Mouse (Mus musculus): ENCODE measurements around the gene Pard3b. TPM values are rescaled to one million over a fixed set of nuclear protein-coding genes. Genes with fewer than 3 reads are reported as not detected.

The Pard3b gene
- total and polyA plus RNA-seq, 2 experiments from 2014 or later = 4.4 to 6.1 TPM

- TF ChIP-seq CTCF (IDR thresholded peaks at IDR 0.05; ENCODE audit: low read depth) = no peak
- H3K27ac ChIP-seq (ENCODE audit: low read depth, low read length) = no peak overlapping the region
- 96% methylated on average over 2 of the region's 2 CpGs for WGBS
- H3K4me3 ChIP-seq (ENCODE audit: low read depth, low read length) = no peak overlapping the region
- ATAC-seq (no peak), DNase-seq (no peak)
- H3K4me2 ChIP-seq (ENCODE audit: low read depth) = no peak overlapping the region
- no peaks in the 10 kb centered on the region for H3K36me3 ChIP-seq (ENCODE audit: insufficient read depth)
- no peaks in the 10 kb centered on the region for H3K4me1 ChIP-seq (ENCODE audit: insufficient read depth)
- H3K9ac ChIP-seq = no peak overlapping the region
- H3K9me3 ChIP-seq (ENCODE audit: low read length) = no peaks in the 10 kb centered on the region
- no peaks in the 10 kb centered on the region for H3K27me3 ChIP-seq (ENCODE audit: insufficient read depth, low read length)
Observed at GRCm38 (mm10) chr1:62624166-62624565, 985.5 kb downstream of the Pard3b start.

DNA sequence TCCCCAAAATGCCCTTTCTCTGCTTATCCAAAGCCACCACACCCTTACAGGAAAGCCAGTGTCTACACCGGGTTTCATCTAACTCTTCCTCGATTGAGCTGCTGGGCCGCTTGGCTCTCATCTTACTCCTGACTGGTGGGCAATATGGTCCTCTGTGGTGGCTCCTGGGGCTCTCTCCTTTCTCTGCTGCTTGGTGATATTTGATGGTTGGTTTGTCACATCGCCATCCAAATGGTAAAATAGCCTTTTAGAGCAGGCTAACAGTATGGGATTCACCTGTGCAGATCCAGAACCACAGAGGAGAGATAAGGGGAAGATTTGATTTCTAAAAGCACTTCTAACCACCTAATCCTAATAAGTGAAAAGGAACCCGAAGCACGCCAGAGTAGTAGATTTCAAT is 986.2 kb downstream of the Pard3b start:
- H3K4me3 ChIP-seq (ENCODE audit: low read depth, low read length) = no peak overlapping the region
- TF ChIP-seq CTCF (IDR thresholded peaks at IDR 0.05; ENCODE audit: low read depth) = no peak
- H3K4me2 ChIP-seq (ENCODE audit: low read depth) = no peak overlapping the region
- H3K27ac ChIP-seq (ENCODE audit: low read depth, low read length) = no peak overlapping the region
- H3K27me3 ChIP-seq (ENCODE audit: insufficient read depth, low read length) = no peaks in the 10 kb centered on the region
- WGBS = 93% methylated on average over 6 of the region's 6 CpGs
- no peak overlapping the region for H3K9ac ChIP-seq
- H3K9me3 ChIP-seq (ENCODE audit: low read length) = no peaks in the 10 kb centered on the region
- ATAC-seq (no peak), DNase-seq (no peak)
- no peaks in the 10 kb centered on the region for H3K4me1 ChIP-seq (ENCODE audit: insufficient read depth)
- no peaks in the 10 kb centered on the region for H3K36me3 ChIP-seq (ENCODE audit: insufficient read depth)

DNA sequence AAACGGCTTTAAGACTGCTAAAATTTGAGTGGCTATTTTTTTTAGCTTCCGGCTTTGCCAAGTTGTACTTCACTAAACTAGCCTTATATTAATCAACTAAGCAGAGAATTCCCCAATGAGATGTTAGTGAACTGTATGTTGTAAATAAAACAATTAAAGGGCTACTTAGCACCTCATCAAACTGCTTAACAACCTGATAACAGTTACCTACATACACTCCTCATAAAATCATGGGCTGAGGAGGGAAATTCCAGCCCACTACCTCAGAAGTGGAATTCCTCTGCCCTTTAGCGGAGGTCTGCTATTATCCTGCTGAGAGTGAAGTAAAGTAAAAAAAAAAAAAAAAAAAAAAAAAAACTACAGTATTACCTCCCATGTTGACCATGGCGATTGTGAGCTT is 986.7 kb downstream of the Pard3b start:
- Histone ChIP-seq H3K9me3 (ENCODE audit: low read length) (no peaks in the 10 kb centered on the region), H3K9ac (no peak overlapping the region), H3K4me2 (ENCODE audit: low read depth) (no peak overlapping the region), H3K4me3 (ENCODE audit: low read depth, low read length) (no peak overlapping the region), H3K4me1 (ENCODE audit: insufficient read depth) (no peaks in the 10 kb centered on the region), H3K27ac (ENCODE audit: low read depth, low read length) (no peak overlapping the region), H3K27me3 (ENCODE audit: insufficient read depth, low read length) (no peaks in the 10 kb centered on the region), H3K36me3 (ENCODE audit: insufficient read depth) (no peaks in the 10 kb centered on the region)
- 80% methylated on average over 4 of the region's 4 CpGs for WGBS
- ATAC-seq (no peak), DNase-seq (no peak)
- TF ChIP-seq CTCF (IDR thresholded peaks at IDR 0.05; ENCODE audit: low read depth) = no peak

- TF ChIP-seq CTCF (IDR thresholded peaks at IDR 0.05; ENCODE audit: low read depth) = no peak
- H3K27ac ChIP-seq (ENCODE audit: low read depth, low read length) = no peak overlapping the region
- H3K4me1 ChIP-seq (ENCODE audit: insufficient read depth) = no peaks in the 10 kb centered on the region
- no peaks in the 10 kb centered on the region for H3K9me3 ChIP-seq (ENCODE audit: low read length)
- no peak overlapping the region for H3K4me3 ChIP-seq (ENCODE audit: low read depth, low read length)
- no peaks in the 10 kb centered on the region for H3K27me3 ChIP-seq (ENCODE audit: insufficient read depth, low read length)
- no peaks in the 10 kb centered on the region for H3K36me3 ChIP-seq (ENCODE audit: insufficient read depth)
- WGBS = 94% methylated on average over 10 of the region's 10 CpGs
- no peak for ATAC-seq
- no peak for DNase-seq
- H3K9ac ChIP-seq = no peak overlapping the region
- H3K4me2 ChIP-seq (ENCODE audit: low read depth) = no peak overlapping the region
Observed at GRCm38 (mm10) chr1:62625819-62626505, 987.3 kb downstream of the Pard3b start.

- ATAC-seq (no peak), DNase-seq (peak; percentile 57)
- TF ChIP-seq CTCF (IDR thresholded peaks at IDR 0.05; ENCODE audit: low read depth) = no peak
- Histone ChIP-seq H3K27me3 (ENCODE audit: insufficient read depth, low read length) (no peaks in the 10 kb centered on the region), H3K4me1 (ENCODE audit: insufficient read depth) (no peaks in the 10 kb centered on the region), H3K36me3 (ENCODE audit: insufficient read depth) (no peaks in the 10 kb centered on the region), H3K9me3 (ENCODE audit: low read length) (no peaks in the 10 kb centered on the region), H3K4me2 (ENCODE audit: low read depth) (no peak overlapping the region), H3K27ac (ENCODE audit: low read depth, low read length) (no peak overlapping the region), H3K9ac (no peak overlapping the region), H3K4me3 (ENCODE audit: low read depth, low read length) (no peak overlapping the region)
- 37% methylated on average over 1 of the region's 1 CpGs for WGBS
Observed at GRCm38 (mm10) chr1:62629952-62630351, 991.3 kb downstream of the Pard3b start.

- 61% methylated on average over 10 of the region's 10 CpGs for WGBS
- Histone ChIP-seq H3K27ac (ENCODE audit: low read depth, low read length) (no peak overlapping the region), H3K9me3 (ENCODE audit: low read length) (no peaks in the 10 kb centered on the region), H3K27me3 (ENCODE audit: insufficient read depth, low read length) (no peaks in the 10 kb centered on the region), H3K4me2 (ENCODE audit: low read depth) (no peak overlapping the region), H3K4me1 (ENCODE audit: insufficient read depth) (no peaks in the 10 kb centered on the region), H3K9ac (no peak overlapping the region), H3K4me3 (ENCODE audit: low read depth, low read length) (no peak overlapping the region), H3K36me3 (ENCODE audit: insufficient read depth) (no peaks in the 10 kb centered on the region)
- TF ChIP-seq CTCF (IDR thresholded peaks at IDR 0.05; ENCODE audit: low read depth) = no peak
- DNase-seq (no peak), ATAC-seq (no peak)
Observed at GRCm38 (mm10) chr1:62631511-62632305, 993.1 kb downstream of the Pard3b start.

- H3K27ac ChIP-seq (ENCODE audit: low read depth, low read length) = no peak overlapping the region
- no peaks in the 10 kb centered on the region for H3K9me3 ChIP-seq (ENCODE audit: low read length)
- TF ChIP-seq CTCF (IDR thresholded peaks at IDR 0.05; ENCODE audit: low read depth) = no peak
- no peaks in the 10 kb centered on the region for H3K27me3 ChIP-seq (ENCODE audit: insufficient read depth, low read length)
- no peak for DNase-seq
- no peak overlapping the region for H3K4me2 ChIP-seq (ENCODE audit: low read depth)
- no peaks in the 10 kb centered on the region for H3K36me3 ChIP-seq (ENCODE audit: insufficient read depth)
- no peak overlapping the region for H3K4me3 ChIP-seq (ENCODE audit: low read depth, low read length)
- H3K9ac ChIP-seq = no peak overlapping the region
- no peaks in the 10 kb centered on the region for H3K4me1 ChIP-seq (ENCODE audit: insufficient read depth)
- WGBS = 95% methylated on average over 2 of the region's 2 CpGs
- no peak for ATAC-seq
Observed at GRCm38 (mm10) chr1:62632886-62633285, 994.3 kb downstream of the Pard3b start.

Data from forebrain, postnatal 0 days (tissue).